Mouse (Mus musculus) cerebellum, adult 2 months (tissue): Measurements from ENCODE around the gene Osbpl9.

Source experiments
- CTCF ChIP-seq: fragments of 200-500 bp; IDR thresholded peaks from 2 replicates; pipeline ENCODE4 v1.5.1; 2011; ENCODE audit warnings: low read depth, mild to moderate bottlenecking, control low read depth, low read length, moderate library complexity, borderline replicate concordance; ENCODE audit not compliant: insufficient read depth
- POLR2A ChIP-seq: fragments of 200-500 bp; IDR thresholded peaks from 2 replicates; pipeline ENCODE4 v1.6.1; 2011; ENCODE audit warnings: low read length, control low read depth, borderline replicate concordance; ENCODE audit not compliant: insufficient read depth

GRCm38 (mm10) chr4:109021976-109022375 is 180.1 kb downstream of the Osbpl9 start:
- TF ChIP-seq CTCF (no peak), POLR2A (no peak)
